In genomic region chr9:34938140-34938539, GRCm38 (mm10) we compare ENCODE assay signal across 19 mouse cellular contexts.
"Had no signal": no experiment of that assay in that cellular context is flagged by ENCODE, and none has a peak within 500 bp of the region (broad histone marks: within the 10 kb centered on the region; RNA-seq: fewer than 3 reads in every experiment).

No protein-coding gene starts in this region.

- H3K4me1 ChIP-seq: intestine, embryonic 15.5 days; kidney, embryonic 15.5 days; liver, embryonic 13.5 days; stomach, embryonic 15.5 days had no signal

- ATAC-seq: intestine, embryonic 15.5 days had no signal

- H3K9ac ChIP-seq: intestine, embryonic 15.5 days; kidney, embryonic 15.5 days; liver, embryonic 13.5 days; stomach, embryonic 15.5 days had no signal

- H3K36me3 ChIP-seq: intestine, embryonic 15.5 days; kidney, embryonic 15.5 days; liver, embryonic 13.5 days; stomach, embryonic 15.5 days had no signal

- H3K27me3 ChIP-seq: kidney, embryonic 15.5 days; liver, embryonic 13.5 days; stomach, embryonic 15.5 days had no signal

- H3K4me3 ChIP-seq: intestine, embryonic 15.5 days; kidney, embryonic 15.5 days; left cerebral cortex, adult 2 months; liver, embryonic 13.5 days; stomach, embryonic 15.5 days had no signal

- H3K27ac ChIP-seq: intestine, embryonic 15.5 days; kidney, embryonic 15.5 days; left cerebral cortex, adult 2 months; liver, embryonic 13.5 days; stomach, embryonic 15.5 days had no signal

- DNase-seq: kidney, adult 11 months; kidney, adult 8-10 months; kidney, postnatal 10 days; kidney, postnatal 36 days; layer of hippocampus, postnatal 36 days; liver, embryonic 13.5 days; lung, adult 2 months; lung, postnatal 14 days; lung, postnatal 4 days; retina, postnatal 1 day; right cerebral cortex, postnatal 25 days; spleen, adult 18-20 months; thymus, adult 2 months; thymus, postnatal 14 days; thymus, postnatal 4 days had no signal

- H3K9me3 ChIP-seq: intestine, embryonic 15.5 days; kidney, embryonic 15.5 days; liver, embryonic 13.5 days; stomach, embryonic 15.5 days had no signal

- H3K4me2 ChIP-seq: intestine, embryonic 15.5 days; kidney, embryonic 15.5 days; liver, embryonic 13.5 days; stomach, embryonic 15.5 days had no signal
